ENCODE assay signal across 8 mouse cellular contexts in genomic region chr2:30595796-30596195, GRCm38 (mm10). TPM values are rescaled to one million over a fixed set of nuclear protein-coding genes. Genes with fewer than 3 reads are reported as not detected.
DNase-seq lines count a peak whose midpoint lies in the region; ATAC-seq and TF ChIP-seq lines count a peak whose summit lies in the region.

No protein-coding gene starts in this region.

- peaks cover 41% of the 10 kb centered on the region for H3K4me1 ChIP-seq in kidney, embryonic 14.5 days (ENCODE audit: control insufficient read depth, insufficient read depth, low read length)
- peaks cover 32% of the 10 kb centered on the region for H3K4me1 ChIP-seq in forebrain, embryonic 16.5 days (replicated peaks; ENCODE audit: control insufficient read depth, insufficient read depth, low read length)

- POLR2A ChIA-PET in Patski (lab: Charles Lee) = interaction anchor here (0.9 to 6.0 kb wide), 11 partner anchors 33 to 199 kb away, joined by 3 to 65 read pairs (median 4); partner anchors contain the start of gene Ier5l

- in situ Hi-C loops in Patski (cut with MboI; ENCODE audit: low pct_unique_long_range_greater_than_20kb) = no loop called here

- no peak for TF ChIP-seq CTCF in Patski (IDR thresholded peaks at IDR 0.05)

- peak overlapping the region; percentile 62 for H3K4me2 ChIP-seq in kidney, embryonic 14.5 days (replicated peaks; ENCODE audit: low read depth, low read length)
- H3K4me2 ChIP-seq in forebrain, embryonic 16.5 days (ENCODE audit: low read length) = no peak overlapping the region

- H3K4me3 ChIP-seq in kidney, embryonic 14.5 days (ENCODE audit: low read length) = peak overlapping the region; percentile 49; the same call in 1 of the 2 replicates
- H3K4me3 ChIP-seq in forebrain, embryonic 16.5 days (replicated peaks; ENCODE audit: low read length) = no peak overlapping the region; the same call in 1 of the 2 replicates
- H3K4me3 ChIP-seq in macrophage (ENCODE audit: inconsistent target) = peak overlapping the region; percentile 45

- no peak for ATAC-seq in kidney, embryonic 14.5 days (ENCODE audit: low FRiP score, low TSS enrichment)
- ATAC-seq in Patski = peak; percentile 27
- ATAC-seq in forebrain, embryonic 16.5 days = no peak
- ATAC-seq in granulocyte monocyte progenitor cell, adult 5-6 weeks (replicated peaks; ENCODE audit: poor library complexity, severe bottlenecking) = no peak

- no peaks in the 10 kb centered on the region for H3K36me3 ChIP-seq in kidney, embryonic 14.5 days (ENCODE audit: control insufficient read depth, insufficient read depth, low read length)
- no peaks in the 10 kb centered on the region for H3K36me3 ChIP-seq in forebrain, embryonic 16.5 days (ENCODE audit: control insufficient read depth, insufficient read depth)
- no peaks in the 10 kb centered on the region for H3K36me3 ChIP-seq in macrophage (ENCODE audit: inconsistent target)

- H3K79me2 ChIP-seq in macrophage (ENCODE audit: inconsistent target) = no peaks in the 10 kb centered on the region

- no peak for DNase-seq in kidney, adult 18-20 months
- DNase-seq in Patski (ENCODE audit: low read depth, low spot score) = no peak
- no peak for DNase-seq in B cell, adult 2 months
- no peak for DNase-seq in retina, embryonic 14.5 days (ENCODE audit: low spot score)

- H3K27ac ChIP-seq in kidney, embryonic 14.5 days (ENCODE audit: low read depth, low read length) = peak overlapping the region; percentile 98; the same call in 1 of the 2 replicates
- peak overlapping the region; percentile 97; the same call in 1 of the 2 replicates for H3K27ac ChIP-seq in forebrain, embryonic 16.5 days (ENCODE audit: low read length)
- H3K27ac ChIP-seq in macrophage = no peak overlapping the region

- WGBS in kidney, embryonic 14.5 days = 87% methylated on average over 4 of the region's 4 CpGs
- WGBS in forebrain, embryonic 16.5 days = 93% methylated on average over 4 of the region's 4 CpGs
- 64% methylated on average over 2 of the region's 4 CpGs for WGBS in macrophage (ENCODE audit: missing documents)

- no peaks in the 10 kb centered on the region for H3K27me3 ChIP-seq in kidney, embryonic 14.5 days (ENCODE audit: control insufficient read depth, insufficient read depth, low read length)
- no peaks in the 10 kb centered on the region for H3K27me3 ChIP-seq in Patski
- no peaks in the 10 kb centered on the region for H3K27me3 ChIP-seq in forebrain, embryonic 16.5 days (replicated peaks; ENCODE audit: control insufficient read depth, insufficient read depth, low read length)

- peak overlapping the region; percentile 59; the same call in 1 of the 2 replicates for H3K9ac ChIP-seq in kidney, embryonic 14.5 days (ENCODE audit: low read depth, low read length)
- no peak overlapping the region; the same call in 1 of the 2 replicates for H3K9ac ChIP-seq in forebrain, embryonic 16.5 days (replicated peaks; ENCODE audit: low read depth, low read length)

- CTCF ChIA-PET in Patski (lab: Charles Lee) = interaction anchor here (0.7 to 1.5 kb wide), 8 partner anchors 18 to 199 kb away, joined by 3 to 4 read pairs (median 3); no protein-coding TSS in a partner anchor

- no peaks in the 10 kb centered on the region for H3K9me3 ChIP-seq in kidney, embryonic 14.5 days (ENCODE audit: control insufficient read depth, low read length)
- no peaks in the 10 kb centered on the region for H3K9me3 ChIP-seq in forebrain, embryonic 16.5 days (ENCODE audit: control insufficient read depth, low read length)

RNA-seq across cellular contexts. Expression of gene Cstad, which starts 1.0 kb away (rescaled TPM):
- 0.91 and 1.7 TPM in 2 replicates for polyA plus RNA-seq in kidney, embryonic 14.5 days (2014; fragmentation: Nextera tagmentation; extraction: Ambion mirVana)
- polyA plus RNA-seq in Patski (2021) = 2.3 TPM
- 0.89 and 0.93 TPM in 2 replicates for polyA plus RNA-seq in forebrain, embryonic 16.5 days (2015; fragmentation: Nextera tagmentation; extraction: Ambion mirVana)
- 10 to 100 TPM in 14 of 26 experiments, 1 to 10 TPM in 7, not detected in 5; 1.3 to 34.5 (median 15.8) TPM for total RNA-seq in macrophage (2018; cell fraction: chromatin; rRNA removed)
- 1 to 10 TPM in 5 of 26 experiments, under 1 TPM in 21; 0.26 to 2.0 (median 0.51) TPM for total RNA-seq in macrophage (2018; cell fraction: cytosol; rRNA removed)
- 10 to 100 TPM in 2 of 26 experiments, 1 to 10 TPM in 18, not detected in 6; 1.0 to 16.6 (median 3.9) TPM for total RNA-seq in macrophage (2018; cell fraction: nucleus; rRNA removed)
- 0.49 to 1.3 TPM (median 0.54 TPM) in 3 replicates for polyA plus RNA-seq in macrophage (2018)
- total RNA-seq in granulocyte monocyte progenitor cell, adult 5-6 weeks (2014; fragmentation: Nextera tagmentation) = not detected in 2 replicates
- not detected in 2 replicates for total RNA-seq in granulocyte monocyte progenitor cell, adult 5-6 weeks (2017)
